Mouse (Mus musculus): ENCODE results near the gene Dnajc3. TPM values are rescaled to one million over a fixed set of nuclear protein-coding genes. Genes with fewer than 3 reads are reported as not detected.

Dnajc3 gene
- total and polyA plus RNA-seq, 3 experiments, result 12.7 to 18.5 TPM; not detected in 1

DNA sequence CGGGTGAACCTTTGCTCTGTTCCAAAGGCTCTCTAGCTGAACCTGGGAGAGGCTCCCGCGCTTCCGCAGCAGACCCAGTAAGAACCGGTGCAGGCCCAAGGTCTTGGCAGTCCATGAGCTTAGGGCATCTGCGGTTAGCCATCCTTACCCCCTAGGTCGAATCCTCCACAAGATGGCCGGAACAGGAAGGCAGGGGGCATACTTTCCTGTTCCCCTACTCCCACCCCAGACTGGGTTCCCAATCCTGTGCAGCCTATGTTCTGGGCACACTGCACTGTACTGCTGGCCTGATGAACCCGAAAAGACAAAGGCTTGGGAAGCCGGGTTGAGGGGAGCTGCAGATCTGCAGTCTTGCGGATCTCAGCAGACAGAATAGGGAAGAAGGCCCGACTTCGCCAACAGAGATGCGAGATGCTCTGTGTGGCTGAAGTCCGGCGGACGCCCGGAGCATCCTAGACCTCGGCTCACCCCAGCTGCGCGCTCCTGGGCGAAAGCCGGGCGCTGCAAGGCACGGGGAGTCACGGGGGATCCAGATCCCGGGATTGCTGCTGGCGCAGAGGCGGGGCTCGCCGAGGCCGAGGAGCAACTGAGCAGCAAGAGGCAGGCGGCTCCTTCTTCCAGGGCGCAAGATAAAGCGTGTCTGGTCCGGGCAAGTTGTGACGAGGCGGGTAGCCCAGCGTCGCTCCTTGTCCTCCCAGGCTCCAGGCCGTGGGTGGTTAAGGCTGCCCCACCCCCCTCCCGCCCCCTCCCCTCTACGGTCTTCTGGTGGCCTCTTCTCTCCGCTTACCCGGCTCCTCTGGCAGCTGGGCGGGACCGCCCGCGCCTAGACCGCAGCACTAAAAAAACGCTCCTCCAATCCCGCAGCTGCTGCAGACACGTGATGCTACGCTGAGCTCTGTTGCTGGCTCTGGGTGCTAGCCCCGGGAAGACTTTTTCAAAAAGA is 12.8 kb upstream of the Dnajc3 start, which contains the start of gene Dzip1:
Dzip1 (minus strand) TSS at position 788 of the 943 bp plus-strand sequence.
- no peak for TF ChIP-seq RAD21 (IDR thresholded peaks at IDR 0.05; ENCODE audit: low read depth, low read length)
- TF ChIP-seq USF1 (IDR thresholded peaks at IDR 0.05; ENCODE audit: low read depth, low read length), result peak; percentile 79
- 0 out of 4 replicates have a peak, but pooled peaks of 1 of the 2 experiments have one; percentile 10 for TF ChIP-seq USF2 (IDR thresholded peaks at IDR 0.05; ENCODE audit: borderline replicate concordance in 1 of 2, insufficient read depth in 1 of 2, low read depth in 1 of 2, low read length in 2 of 2)
- TF ChIP-seq ZNF384 (IDR thresholded peaks at IDR 0.05; ENCODE audit: low read depth, low read length), result no peak
- TF ChIP-seq RCOR1 (IDR thresholded peaks at IDR 0.05; ENCODE audit: low read depth, low read length), result no peak
- no peak for TF ChIP-seq TBP (IDR thresholded peaks at IDR 0.05; ENCODE audit: low read depth, low read length)
- H3K27ac ChIP-seq (ENCODE audit: control insufficient read depth, low read depth, low read length), result no peak within 1 kb of the TSS
- H3K9ac ChIP-seq (ENCODE audit: control insufficient read depth, low read depth, low read length, poor library complexity, severe bottlenecking), result peak within 1 kb of the TSS; percentile 43
- no peaks in the 10 kb centered on the region for H3K27me3 ChIP-seq (ENCODE audit: control insufficient read depth in 1 of 2, insufficient read depth in 2 of 2, low read length in 2 of 2)
- H3K4me1 ChIP-seq (ENCODE audit: control insufficient read depth in 1 of 2, insufficient read depth in 2 of 2, low read length in 2 of 2), result peaks cover 0 to 4% of the 10 kb centered on the region in 2 experiments; a peak in 1 of 4 replicates
- peak; percentile 48 for DNase-seq (ENCODE audit: low read depth, low spot score)
- H3K36me3 ChIP-seq (ENCODE audit: control insufficient read depth in 1 of 2, insufficient read depth in 2 of 2, low read length in 2 of 2), result no peaks in the 10 kb centered on the region
- H3K9me3 ChIP-seq (replicated peaks; ENCODE audit: insufficient read depth, low read length), result no peaks in the 10 kb centered on the region
- H3K4me3 ChIP-seq (ENCODE audit: control insufficient read depth in 1 of 2, insufficient read depth in 1 of 2, low read depth in 2 of 2, low read length in 2 of 2), result peak within 1 kb of the TSS; percentile 37 to 55; a peak in 3 of 4 replicates
- H3K79me2 ChIP-seq (ENCODE audit: control insufficient read depth, insufficient read depth, low read length, poor library complexity), result no peaks in the 10 kb centered on the region

DNA sequence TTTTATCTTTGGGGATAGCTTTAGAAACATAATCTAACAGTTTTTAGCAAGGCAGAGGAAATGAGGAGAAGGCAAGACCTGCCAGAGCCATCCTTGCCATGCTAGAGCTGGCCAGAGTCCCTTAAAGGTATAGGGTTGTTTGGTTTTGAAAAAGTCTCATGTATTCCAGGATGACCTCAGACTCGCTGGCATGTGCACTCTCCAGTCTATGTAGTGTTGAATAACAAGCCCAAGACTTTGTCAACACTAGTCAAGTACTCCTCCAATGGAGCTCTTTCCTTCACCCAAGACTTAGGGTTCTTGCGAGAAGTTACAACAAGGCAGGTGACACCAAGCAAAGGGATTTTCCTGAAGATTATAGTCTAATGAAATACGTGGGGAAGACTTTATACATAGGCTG is 9.2 kb upstream of the Dnajc3 start:
- Histone ChIP-seq H3K27ac (ENCODE audit: control insufficient read depth, low read depth, low read length) (no peak overlapping the region), H3K36me3 (ENCODE audit: control insufficient read depth in 1 of 2, insufficient read depth in 2 of 2, low read length in 2 of 2) (no peaks in the 10 kb centered on the region), H3K4me1 (ENCODE audit: control insufficient read depth in 1 of 2, insufficient read depth in 2 of 2, low read length in 2 of 2) (peaks cover 0 to 4% of the 10 kb centered on the region in 2 experiments; a peak in 2 of 4 replicates), H3K79me2 (ENCODE audit: control insufficient read depth, insufficient read depth, low read length, poor library complexity) (no peaks in the 10 kb centered on the region), H3K9ac (ENCODE audit: control insufficient read depth, low read depth, low read length, poor library complexity, severe bottlenecking) (no peak overlapping the region), H3K4me3 (ENCODE audit: control insufficient read depth in 1 of 2, insufficient read depth in 1 of 2, low read depth in 2 of 2, low read length in 2 of 2) (no peak overlapping the region), H3K27me3 (ENCODE audit: control insufficient read depth in 1 of 2, insufficient read depth in 2 of 2, low read length in 2 of 2) (no peaks in the 10 kb centered on the region), H3K9me3 (replicated peaks; ENCODE audit: insufficient read depth, low read length) (no peaks in the 10 kb centered on the region)
- TF ChIP-seq MXI1 (IDR thresholded peaks at IDR 0.05; ENCODE audit: low read depth, low read length), result no peak
- TF ChIP-seq CHD1 (IDR thresholded peaks at IDR 0.05; ENCODE audit: low read depth, low read length), result no peak
- TF ChIP-seq POLR2A (IDR thresholded peaks at IDR 0.05; ENCODE audit: control insufficient read depth in 1 of 2, insufficient read depth in 1 of 2, low read depth in 1 of 2, low read length in 2 of 2, poor library complexity in 1 of 2), result no peak
- TF ChIP-seq GATA1 (IDR thresholded peaks at IDR 0.05; ENCODE audit: low read depth, low read length), result no peak
- TF ChIP-seq NELFE (IDR thresholded peaks at IDR 0.05; ENCODE audit: low read depth, low read length), result no peak
- TF ChIP-seq UBTF (IDR thresholded peaks at IDR 0.05; ENCODE audit: borderline replicate concordance, insufficient read depth, low read depth, low read length), result no peak
- TF ChIP-seq ELF1 (IDR thresholded peaks at IDR 0.05; ENCODE audit: low read depth, low read length), result no peak
- no peak for DNase-seq (ENCODE audit: low read depth, low spot score)
